Mouse (Mus musculus) megakaryocyte progenitor cell, adult 5-6 weeks (primary cell): ENCODE results near the gene Myo18a. TPM values are rescaled to one million over a fixed set of nuclear protein-coding genes. Genes with fewer than 3 reads are reported as not detected.
"Not testable (repeated sequence)": the region's sequence is repeated elsewhere in the genome, so short reads cannot be mapped to it uniquely, and the experiment has no call there.

Experiments used
- ATAC-seq: replicated peaks from 2 replicates; pipeline ENCODE4 v1.8.0; 2016; ENCODE audit warnings: mild to moderate bottlenecking, moderate TSS enrichment, inconsistent platforms; ENCODE audit not compliant: poor library complexity
- total RNA-seq, 2 experiments: library from RNA; stranded (forward) in 1 of 2; stranded (reverse) in 1 of 2; fragments of 157-497, 149-512 nt in 1 of 2; fragments of 200-1000 nt in 1 of 2; gene quantifications; 2 replicates each; pipeline versions ENCODE4 v1.2.3 to v1.2.4; 2015 to 2017

The Myo18a gene
- 23.1 and 25.1 TPM in 2 replicates for total RNA-seq (2015)
- total RNA-seq (2017) = 71.4 and 99.8 TPM in 2 replicates

- ATAC-seq = peak; percentile 60
These were observed at the start of gene Myo18a for GRCm38 (mm10) chr11:77762783-77763672. Myo18a (plus strand) TSS chr11:77763246.

- ATAC-seq = no peak
These were observed 49.3 kb upstream of the Myo18a start for GRCm38 (mm10) chr11:77713736-77714135.

GRCm38 (mm10) chr11:77719055-77719454, 44.0 kb upstream of the Myo18a start:
- no peak for ATAC-seq

- ATAC-seq = no peak
These were observed 41.7 kb upstream of the Myo18a start for GRCm38 (mm10) chr11:77721389-77721788.

GRCm38 (mm10) chr11:77724766-77725165, 38.3 kb upstream of the Myo18a start:
- no peak for ATAC-seq

- ATAC-seq = no peak
These were observed 37.9 kb upstream of the Myo18a start, which contains the start of gene Cryba1 for GRCm38 (mm10) chr11:77725183-77725582. Cryba1 (minus strand) TSS chr11:77725283.

- no peak for ATAC-seq
These were observed 34.5 kb upstream of the Myo18a start for GRCm38 (mm10) chr11:77728587-77728986.

- peak; percentile 50; the same call in 1 of the 2 replicates for ATAC-seq
These were observed 25.8 kb upstream of the Myo18a start for GRCm38 (mm10) chr11:77737289-77737688.

- no peak for ATAC-seq
These were observed 24.5 kb upstream of the Myo18a start for GRCm38 (mm10) chr11:77738555-77738954.

- peak; percentile 75 for ATAC-seq
These were observed 19.1 kb upstream of the Myo18a start for GRCm38 (mm10) chr11:77743966-77744365.

GRCm38 (mm10) chr11:77746652-77747051, 16.4 kb upstream of the Myo18a start:
- ATAC-seq = peak; percentile 63; the same call in 1 of the 2 replicates

- ATAC-seq = not testable (repeated sequence)
These were observed 15.9 kb upstream of the Myo18a start for GRCm38 (mm10) chr11:77747103-77747502.

- no peak for ATAC-seq
These were observed 14.1 kb upstream of the Myo18a start for GRCm38 (mm10) chr11:77748996-77749395.

- 0 out of 2 replicates have a peak, but pooled peaks have one; percentile 17 for ATAC-seq
These were observed 10.5 kb upstream of the Myo18a start for GRCm38 (mm10) chr11:77752525-77752924.

- ATAC-seq = no peak
These were observed 9.6 kb upstream of the Myo18a start for GRCm38 (mm10) chr11:77753469-77753868.

GRCm38 (mm10) chr11:77760031-77760430, 3.0 kb upstream of the Myo18a start:
- no peak for ATAC-seq

- peak; percentile 51 for ATAC-seq
These were observed 761 bp downstream of the Myo18a start for GRCm38 (mm10) chr11:77763673-77764340.

GRCm38 (mm10) chr11:77764694-77765458, 1.8 kb downstream of the Myo18a start:
- ATAC-seq = no peak

GRCm38 (mm10) chr11:77765459-77765777, 2.4 kb downstream of the Myo18a start:
- no peak for ATAC-seq

- peak; percentile 61 for ATAC-seq
These were observed 3.4 kb downstream of the Myo18a start for GRCm38 (mm10) chr11:77766351-77767001.

- no peak for ATAC-seq
These were observed 6.5 kb downstream of the Myo18a start for GRCm38 (mm10) chr11:77769496-77769895.
